Mouse (Mus musculus): ENCODE measurements around the gene Scn1b. TPM values are rescaled to one million over a fixed set of nuclear protein-coding genes. Genes with fewer than 3 reads are reported as not detected.

Gene Scn1b
- total RNA-seq, 2 experiments from 2014 or later = 16.5 to 16.7 TPM

GRCm38 (mm10) chr7:31149751-31150565 lies 23.2 kb upstream of the Scn1b start:
- no peak for DNase-seq

- no peak for DNase-seq
Measured at GRCm38 (mm10) chr7:31149271-31149670, 22.5 kb upstream of the Scn1b start.

GRCm38 (mm10) chr7:31148756-31149155 lies 22.0 kb upstream of the Scn1b start:
- DNase-seq = peak; percentile 77 to 83

GRCm38 (mm10) chr7:31148086-31148485 lies 21.3 kb upstream of the Scn1b start:
- DNase-seq = no peak

GRCm38 (mm10) chr7:31145596-31146160 lies 18.9 kb upstream of the Scn1b start:
- no peak for DNase-seq

GRCm38 (mm10) chr7:31144886-31145285 lies 18.1 kb upstream of the Scn1b start:
- DNase-seq = no peak

GRCm38 (mm10) chr7:31140941-31141340 lies 14.1 kb upstream of the Scn1b start:
- no peak for DNase-seq

- no peak for DNase-seq
Measured at GRCm38 (mm10) chr7:31140302-31140701, 13.5 kb upstream of the Scn1b start.

GRCm38 (mm10) chr7:31139765-31140164 lies 13.0 kb upstream of the Scn1b start:
- peak; percentile 75 to 80 for DNase-seq

GRCm38 (mm10) chr7:31135717-31136116 lies 8.9 kb upstream of the Scn1b start:
- peak; percentile 69 to 73 for DNase-seq

GRCm38 (mm10) chr7:31131866-31132265 lies 5.1 kb upstream of the Scn1b start:
- DNase-seq = peak; percentile 49 to 55

GRCm38 (mm10) chr7:31130841-31131240 lies 4.0 kb upstream of the Scn1b start:
- peak; percentile 55 to 69 for DNase-seq

- DNase-seq = no peak
Measured at GRCm38 (mm10) chr7:31130197-31130596, 3.4 kb upstream of the Scn1b start.

- no peak for DNase-seq
Measured at GRCm38 (mm10) chr7:31128157-31128705, 1.4 kb upstream of the Scn1b start.

- DNase-seq = no peak
Measured at GRCm38 (mm10) chr7:31126211-31126751, 522 bp downstream of the Scn1b start.

GRCm38 (mm10) chr7:31125116-31125515 lies 1.7 kb downstream of the Scn1b start:
- DNase-seq = no peak

- no peak for DNase-seq
Measured at GRCm38 (mm10) chr7:31124381-31124780, 2.4 kb downstream of the Scn1b start.

- DNase-seq = no peak
Measured at GRCm38 (mm10) chr7:31123697-31124096, 3.1 kb downstream of the Scn1b start.

- DNase-seq = no peak
Measured at GRCm38 (mm10) chr7:31122641-31123631, 3.9 kb downstream of the Scn1b start.

GRCm38 (mm10) chr7:31119556-31119955 lies 7.2 kb downstream of the Scn1b start:
- no peak for DNase-seq

- DNase-seq = peak; percentile 37 to 52
Measured at GRCm38 (mm10) chr7:31118486-31118885, 8.3 kb downstream of the Scn1b start.

- no peak for DNase-seq
Measured at GRCm38 (mm10) chr7:31117465-31117864, 9.3 kb downstream of the Scn1b start.

All from adrenal gland, postnatal 36 days (tissue).